Mouse (Mus musculus): ENCODE results near the gene Lck.

Lck gene

GRCm38 (mm10) chr4:129508237-129508515 is 65.3 kb downstream of the Lck start:
- no peak for DNase-seq (ENCODE audit: low read depth)

GRCm38 (mm10) chr4:129507434-129508236 is 65.8 kb downstream of the Lck start:
- peak; percentile 36 for DNase-seq (ENCODE audit: low read depth)

- DNase-seq (ENCODE audit: low read depth): no peak
Observed at GRCm38 (mm10) chr4:129505511-129505910, 67.9 kb downstream of the Lck start.

GRCm38 (mm10) chr4:129502901-129503444 is 70.5 kb downstream of the Lck start:
- DNase-seq (ENCODE audit: low read depth): no peak

- no peak for DNase-seq (ENCODE audit: low read depth)
Observed at GRCm38 (mm10) chr4:129502327-129502888, 71.0 kb downstream of the Lck start.

DNA sequence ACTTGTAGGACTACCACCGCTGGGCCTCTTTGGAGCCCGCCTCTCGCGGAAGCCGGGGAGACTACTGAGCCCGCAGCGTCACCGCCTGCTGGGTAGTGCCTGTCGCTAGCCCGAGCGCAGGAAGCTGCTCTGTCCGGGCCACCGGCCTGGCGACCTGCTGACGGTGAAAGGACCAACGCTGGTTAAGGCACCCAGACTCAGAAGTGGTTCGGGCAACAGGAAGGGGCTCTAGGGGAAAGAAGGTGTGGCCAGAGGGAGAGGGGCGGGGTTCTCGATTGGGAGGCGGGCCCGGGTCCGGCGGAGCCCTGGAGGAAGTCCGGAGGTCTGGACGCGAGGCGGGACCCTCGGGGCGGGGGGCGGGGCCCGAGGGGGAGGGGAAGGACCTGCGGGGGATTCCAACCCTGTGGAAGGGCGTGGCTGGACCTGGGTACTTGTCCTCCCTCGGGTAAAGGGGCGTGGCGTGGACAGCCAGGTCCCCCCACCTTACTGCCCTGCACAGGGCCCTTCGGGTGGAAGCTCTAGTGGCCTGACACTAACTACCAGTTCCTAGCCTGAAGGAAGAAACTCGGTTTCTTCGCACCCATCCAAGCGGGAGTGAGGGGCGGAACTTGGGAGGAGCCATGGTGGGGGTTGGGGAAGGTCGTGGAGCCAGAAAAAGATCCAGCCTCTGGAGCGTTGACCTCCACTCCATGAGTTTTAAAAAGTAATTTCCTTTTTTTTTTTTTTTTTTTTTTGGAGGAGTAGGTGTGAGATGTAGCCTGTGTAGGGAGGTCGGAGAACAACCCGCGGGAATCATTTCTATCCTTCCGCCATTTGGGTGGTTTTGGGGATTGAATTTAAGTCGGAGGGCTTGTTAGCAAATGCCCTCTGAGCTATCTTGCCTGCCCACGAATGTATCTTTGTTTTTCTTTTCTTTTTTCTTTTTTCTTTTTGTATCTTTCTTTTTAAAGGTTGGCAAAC is 72.6 kb downstream of the Lck start:
- DNase-seq (ENCODE audit: low read depth): peak; percentile 74

DNA sequence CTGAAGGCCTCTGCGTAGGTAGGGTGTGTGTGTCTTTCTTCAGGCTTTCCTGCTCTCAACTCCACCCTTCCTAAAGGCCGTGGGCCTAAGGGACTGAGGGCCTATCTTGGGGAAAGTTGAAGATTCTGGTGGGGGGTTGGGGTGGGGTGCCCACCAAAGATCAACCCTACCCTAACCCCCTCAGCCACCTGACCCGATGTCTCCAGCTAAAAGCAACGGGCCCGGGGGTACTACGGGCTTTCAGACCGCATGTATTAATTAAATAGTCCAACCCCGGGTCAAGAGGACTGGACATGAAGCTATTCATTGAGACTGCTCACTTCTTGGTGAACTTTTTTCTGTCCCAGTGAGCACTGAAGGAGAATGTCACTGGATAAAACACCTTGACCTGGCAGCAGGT is 73.4 kb downstream of the Lck start:
- no peak for DNase-seq (ENCODE audit: low read depth)

- DNase-seq (ENCODE audit: low read depth): no peak
Observed at GRCm38 (mm10) chr4:129498941-129499340, 74.5 kb downstream of the Lck start.

All from naive thymus-derived CD4-positive, alpha-beta T cell, adult 2 months (primary cell).